Mouse (Mus musculus): ENCODE data around the gene Slc38a3.

GRCm38 (mm10) chr9:107648767-107649166 is 20.6 kb downstream of the Slc38a3 start:
- TF ChIP-seq CTCF (conservative IDR thresholded peaks at IDR 0.05; ENCODE audit: insufficient read depth, insufficient read length, low read depth, low read length) (no peak), POLR2A (IDR thresholded peaks at IDR 0.05; ENCODE audit: low read depth, low read length) (no peak)

All from kidney, adult 2 months (tissue).